Mouse (Mus musculus) monocyte, adult 59 days (primary cell): ENCODE data around the gene Olfr969. TPM values are rescaled to one million over a fixed set of nuclear protein-coding genes. Genes with fewer than 3 reads are reported as not detected.

Experiments used
- total RNA-seq, 2 experiments: library from RNA; stranded (reverse); gene quantifications; one replicate each; pipeline ENCODE4 v1.2.4; 2023

The Olfr969 gene
- not detected for total RNA-seq

DNA sequence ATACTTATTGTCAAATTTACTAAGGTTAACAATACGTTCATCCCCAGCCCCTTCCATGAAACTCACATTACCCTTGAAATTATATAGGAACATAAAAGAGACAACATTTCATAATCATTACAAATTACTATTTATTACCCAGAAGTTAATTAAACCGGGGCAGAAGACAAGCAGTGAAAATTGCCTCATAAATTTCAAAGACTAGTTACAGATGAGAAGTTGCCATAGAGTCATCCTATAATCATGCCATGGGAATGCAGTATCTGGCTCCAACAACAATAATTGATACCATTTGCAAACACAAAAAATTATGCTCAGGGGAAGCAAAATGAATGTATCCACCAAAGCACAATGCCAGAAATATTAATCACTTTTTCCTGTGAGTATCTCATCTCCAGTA, at the start of gene Olfr969:
Gene Olfr969 (plus strand): TSS at position 388 of the 400 bp plus-strand sequence.

DNA sequence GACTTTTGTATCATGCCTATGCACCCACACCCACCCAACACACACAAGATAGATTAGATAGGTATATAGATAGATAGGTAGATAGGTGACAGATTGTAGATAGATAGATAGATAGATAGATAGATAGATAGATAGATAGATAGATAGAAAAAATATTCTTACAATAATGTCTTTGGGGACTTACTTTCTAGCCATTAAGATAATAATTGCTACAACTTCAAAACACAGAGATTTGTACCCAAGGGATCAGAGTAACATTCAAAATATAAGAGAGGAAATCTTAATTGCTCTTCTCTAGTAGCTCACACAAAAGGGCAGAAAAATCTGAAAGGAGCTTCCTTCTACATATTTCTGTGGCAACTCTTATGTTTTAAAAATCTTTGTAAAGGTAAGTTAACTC, 44.8 kb upstream of the Olfr969 start, which contains the start of gene Olfr967:
Gene Olfr967 (plus strand): TSS at position 301 of the 400 bp plus-strand sequence.

DNA sequence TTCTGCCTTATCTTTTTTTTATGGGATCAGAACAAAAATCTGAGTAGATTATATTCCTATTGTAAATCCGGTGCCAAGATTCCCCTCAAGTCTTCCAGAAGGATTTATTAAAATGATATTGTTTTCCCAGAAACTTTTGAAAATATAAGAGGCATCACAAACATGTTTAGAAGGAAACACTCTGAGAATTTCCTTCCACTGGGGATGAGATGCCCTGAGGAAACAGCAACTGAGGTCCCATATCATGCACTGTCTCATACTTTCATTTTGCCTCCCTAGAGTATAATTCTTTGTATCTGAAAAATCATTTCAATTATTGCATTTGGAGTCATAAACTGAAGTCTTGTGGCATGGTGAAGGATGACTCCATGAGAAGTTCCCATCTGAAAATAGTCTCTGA, 7.6 kb upstream of the Olfr969 start, which contains the start of gene Olfr968:
Gene Olfr968 (minus strand): TSS at position 101 of the 400 bp plus-strand sequence.

DNA sequence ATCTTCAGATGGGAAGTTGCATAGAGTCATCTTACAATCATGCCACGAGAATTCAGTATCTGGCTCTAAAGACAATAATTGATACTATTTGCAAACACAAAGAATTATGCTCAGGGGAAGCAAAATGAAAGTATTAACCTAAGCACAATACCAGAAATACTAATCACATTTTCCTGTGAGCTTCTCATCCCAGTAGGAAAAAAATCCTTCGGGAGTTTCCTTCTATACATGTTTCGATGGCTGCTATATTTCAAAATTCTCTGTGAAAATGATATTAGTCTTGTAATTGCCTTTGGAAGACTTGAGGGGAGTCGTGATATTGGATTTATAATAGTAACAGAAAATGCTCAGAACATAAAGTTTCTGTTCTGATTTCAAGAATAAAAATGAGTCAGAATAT, 17.8 kb downstream of the Olfr969 start, which contains the start of gene Olfr970:
Gene Olfr970 (plus strand): TSS at position 301 of the 400 bp plus-strand sequence.

DNA sequence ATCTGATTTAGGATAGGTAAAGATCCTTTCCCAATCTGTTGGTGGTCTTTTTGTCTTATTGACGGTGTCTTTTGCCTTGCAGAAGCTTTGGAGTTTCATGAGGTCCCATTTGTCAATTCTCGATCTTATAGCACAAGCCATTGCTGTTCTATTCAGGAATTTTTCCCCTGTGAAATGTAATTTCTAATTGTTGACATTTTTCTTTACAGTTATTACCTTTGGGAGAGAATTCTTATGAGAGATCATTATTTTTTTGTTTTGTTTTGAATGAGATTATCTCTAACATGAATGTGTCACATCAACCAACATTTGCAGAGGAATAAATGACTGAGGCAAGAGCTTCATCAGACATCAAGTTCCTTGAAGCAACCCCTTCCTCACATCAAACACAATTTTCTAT, 45.8 kb downstream of the Olfr969 start, which contains the start of gene Olfr971:
Gene Olfr971 (plus strand): TSS at position 301 of the 400 bp plus-strand sequence.

Other genes with a start within 250 kb of the Olfr969 start
- not detected for gene Olfr958, start 236.9 kb upstream of the Olfr969 start, total RNA-seq
- not detected for gene Olfr959, start 215.4 kb upstream of the Olfr969 start, total RNA-seq
- not detected for gene AW551984, start 186.5 kb upstream of the Olfr969 start, total RNA-seq
- not detected for gene Olfr148, start 180.3 kb upstream of the Olfr969 start, total RNA-seq
- not detected for gene Olfr960, start 169.6 kb upstream of the Olfr969 start, total RNA-seq
- not detected for gene Olfr961, start 145.9 kb upstream of the Olfr969 start, total RNA-seq
- not detected for gene Olfr963, start 123.7 kb upstream of the Olfr969 start, total RNA-seq
- not detected for gene Olfr149, start 83.8 kb upstream of the Olfr969 start, total RNA-seq
- not detected for gene Olfr965, start 79.6 kb upstream of the Olfr969 start, total RNA-seq
- gene Olfr150, start 60.0 kb upstream of the Olfr969 start, total RNA-seq, result not detected
- gene Olfr967, start 44.7 kb upstream of the Olfr969 start, total RNA-seq, result not detected
- not detected for gene Olfr968, start 7.7 kb upstream of the Olfr969 start, total RNA-seq
- not detected for gene Olfr970, start 17.9 kb downstream of the Olfr969 start, total RNA-seq
- gene Olfr971, start 45.9 kb downstream of the Olfr969 start, total RNA-seq, result not detected
- not detected for gene Olfr972, start 75.5 kb downstream of the Olfr969 start, total RNA-seq
- gene Olfr229, start 116.4 kb downstream of the Olfr969 start, total RNA-seq, result not detected
- not detected for gene Olfr974, start 146.6 kb downstream of the Olfr969 start, total RNA-seq
- not detected for gene Olfr975, start 161.1 kb downstream of the Olfr969 start, total RNA-seq
- gene Olfr976, start 170.2 kb downstream of the Olfr969 start, total RNA-seq, result not detected
- gene Olfr978, start 201.2 kb downstream of the Olfr969 start, total RNA-seq, result not detected
- not detected for gene Olfr979, start 212.5 kb downstream of the Olfr969 start, total RNA-seq
- gene Olfr980, start 218.6 kb downstream of the Olfr969 start, total RNA-seq, result not detected
- not detected for gene Olfr981, start 230.5 kb downstream of the Olfr969 start, total RNA-seq